Mouse (Mus musculus) spleen, postnatal 14 days (tissue): Measurements from ENCODE around the gene Olfr1371.
"Not testable (repeated sequence)": the region's sequence is repeated elsewhere in the genome, so short reads cannot be mapped to it uniquely, and the experiment has no call there.

ENCODE experiments used
- DNase-seq, 2 experiments: peaks; one replicate each; pipeline ENCODE4 v3.0.0; 2021 to 2022; ENCODE audit warnings: low spot score in 2 of 2

The Olfr1371 gene

GRCm38 (mm10) chr11:52225986-52226599, 12.3 kb upstream of the Olfr1371 start:
- no peak for DNase-seq

GRCm38 (mm10) chr11:52223968-52224682, 10.3 kb upstream of the Olfr1371 start:
- peak in 1 of 2 experiments; percentile 19 for DNase-seq

- no peak for DNase-seq
These were observed 9.1 kb upstream of the Olfr1371 start for GRCm38 (mm10) chr11:52222891-52223290.

GRCm38 (mm10) chr11:52221921-52222320, 8.1 kb upstream of the Olfr1371 start:
- DNase-seq, result not testable (repeated sequence)

- peak in 1 of 2 experiments; percentile 53 for DNase-seq
These were observed 6.5 kb upstream of the Olfr1371 start for GRCm38 (mm10) chr11:52220282-52220681.

GRCm38 (mm10) chr11:52196496-52197023, 17.2 kb downstream of the Olfr1371 start:
- DNase-seq, result not testable (repeated sequence)

- DNase-seq, result not testable (repeated sequence)
These were observed 33.1 kb downstream of the Olfr1371 start for GRCm38 (mm10) chr11:52180651-52181050.

GRCm38 (mm10) chr11:52179897-52180296, 33.9 kb downstream of the Olfr1371 start:
- DNase-seq, result not testable (repeated sequence)

- DNase-seq, result no peak
These were observed 45.3 kb downstream of the Olfr1371 start for GRCm38 (mm10) chr11:52168461-52168860.

GRCm38 (mm10) chr11:52167901-52168302, 45.9 kb downstream of the Olfr1371 start:
- not testable (repeated sequence) for DNase-seq

GRCm38 (mm10) chr11:52167126-52167525, 46.7 kb downstream of the Olfr1371 start:
- no peak for DNase-seq

- no peak for DNase-seq
These were observed 49.9 kb downstream of the Olfr1371 start for GRCm38 (mm10) chr11:52163926-52164325.
